Mouse (Mus musculus) layer of hippocampus, postnatal 10 days (tissue): ENCODE data around the gene Gm38392. TPM values are rescaled to one million over a fixed set of nuclear protein-coding genes. Genes with fewer than 3 reads are reported as not detected.

Experiments used
- DNase-seq, 2 experiments: peaks; one replicate each; pipeline ENCODE4 v3.0.0; 2021; ENCODE audit warnings: low spot score in 2 of 2
- total RNA-seq, 2 experiments: library from RNA; stranded (reverse); gene quantifications; 2 replicates each; pipeline ENCODE4 v1.2.3; 2021

The Gm38392 gene
- total RNA-seq, 2 experiments from 2014 or later, result 0.78 to 0.83 TPM

DNA sequence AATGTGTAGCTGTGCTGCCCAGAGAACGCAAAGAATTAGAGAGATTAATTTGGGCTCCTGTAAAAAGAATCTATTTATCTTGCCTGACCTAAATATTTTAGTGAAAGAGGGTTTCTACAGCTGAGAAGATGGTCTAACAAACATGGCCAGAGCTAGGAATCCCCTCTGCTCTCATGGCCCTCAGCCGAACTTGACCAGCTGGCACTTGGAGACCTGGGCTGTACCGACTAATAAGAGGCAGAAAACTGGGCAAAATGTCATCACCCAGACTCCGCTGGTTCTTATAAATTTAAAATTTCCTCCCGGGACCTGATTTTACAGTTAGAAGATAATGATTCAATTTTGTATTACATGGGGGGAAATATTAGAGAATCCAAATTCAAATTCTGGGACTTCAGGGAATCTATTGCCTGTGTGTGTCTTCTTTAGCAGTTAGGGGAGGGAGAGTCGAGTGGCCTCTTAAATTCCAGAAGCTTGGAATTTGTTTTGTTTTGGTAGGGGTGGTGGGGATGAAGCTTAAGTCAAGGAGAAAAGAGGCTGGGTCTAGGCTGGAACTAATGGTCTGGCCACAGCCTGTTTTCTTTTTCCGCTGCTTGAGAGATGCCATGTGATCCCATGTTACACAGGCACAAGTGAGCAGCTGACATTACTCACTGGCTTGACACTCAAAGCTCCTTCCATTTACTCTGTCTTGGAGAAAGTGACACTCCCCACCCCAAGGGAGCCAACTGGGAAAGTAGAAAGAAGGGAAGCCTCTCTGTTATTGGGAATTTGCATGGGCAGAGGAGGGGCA, 70.3 kb downstream of the Gm38392 start:
- peak in 1 of 2 experiments; percentile 46 for DNase-seq

DNA sequence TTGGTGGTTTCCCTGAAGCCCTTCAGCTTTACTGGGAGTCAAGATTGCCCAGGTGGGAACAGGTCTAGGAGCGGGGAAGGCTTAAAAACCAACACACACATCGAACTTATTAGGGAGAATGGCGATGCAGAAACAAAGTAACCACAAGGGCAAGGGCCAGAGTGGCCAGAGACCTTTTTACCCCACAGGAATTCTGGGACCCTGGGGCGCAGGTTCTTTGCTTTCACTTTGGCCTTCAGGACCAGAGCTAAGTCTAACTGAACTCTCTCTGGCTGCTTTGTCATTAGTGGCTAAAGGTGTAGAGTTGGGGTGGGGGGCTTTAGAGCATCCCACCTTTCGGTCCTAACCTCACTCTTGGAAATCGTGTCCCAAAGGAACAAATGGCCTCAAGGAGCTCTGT, 70.9 kb downstream of the Gm38392 start:
- DNase-seq, result peak in 1 of 2 experiments; percentile 38

DNA sequence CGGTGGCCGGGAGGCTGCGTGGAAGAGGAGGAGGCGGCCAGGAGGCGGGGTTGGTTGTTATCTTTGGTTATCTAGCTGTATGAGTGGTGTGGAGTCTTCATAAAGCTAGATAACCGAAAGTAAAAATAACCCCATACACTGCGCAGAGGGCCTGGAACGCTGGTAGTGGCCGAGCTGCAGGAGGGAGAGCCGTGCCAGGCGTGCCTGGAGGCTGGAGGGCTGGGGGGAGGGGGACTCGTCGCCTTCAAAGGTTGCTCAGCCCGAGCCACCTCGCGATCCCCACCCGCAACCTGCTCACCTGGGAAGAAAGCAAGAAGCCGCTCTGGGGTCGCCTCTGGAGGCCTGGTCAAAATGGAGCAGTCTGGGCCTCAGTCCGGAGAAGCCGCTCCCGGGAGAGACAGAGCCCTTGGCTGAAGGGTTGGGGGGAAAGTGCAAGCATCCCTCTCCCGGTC, 71.4 kb downstream of the Gm38392 start:
- peak in 1 of 2 experiments; percentile 66 for DNase-seq

DNA sequence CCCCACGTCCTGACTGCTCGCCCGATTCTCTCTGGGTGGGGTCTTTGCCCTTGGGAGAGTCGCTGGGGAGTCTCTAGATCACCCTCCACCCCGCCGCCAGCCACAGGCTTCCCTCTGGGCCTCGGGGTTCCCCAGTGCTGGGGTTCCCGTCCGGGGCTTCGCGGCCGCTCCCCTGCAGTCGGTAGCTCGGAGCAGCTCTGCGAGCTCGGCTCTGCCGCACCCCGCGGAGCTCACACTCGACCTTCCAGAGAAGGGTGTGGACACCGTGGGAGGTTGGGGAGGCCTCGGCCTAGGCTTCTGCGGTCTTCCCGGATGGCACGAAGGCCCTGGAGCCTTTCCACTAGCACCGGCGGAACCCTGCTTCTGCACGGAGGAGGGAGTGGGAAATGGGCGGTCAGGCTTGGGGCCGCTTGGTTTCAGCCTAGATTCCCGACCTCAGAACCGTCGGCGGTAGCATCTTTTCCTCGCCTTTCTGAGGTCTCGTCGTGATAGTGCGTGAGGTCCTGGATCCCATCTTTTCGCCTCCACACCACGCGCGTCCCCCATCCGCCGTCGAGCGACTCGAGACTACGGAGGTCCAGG, 71.9 kb downstream of the Gm38392 start:
- peak in 1 of 2 experiments; percentile 52 for DNase-seq

DNA sequence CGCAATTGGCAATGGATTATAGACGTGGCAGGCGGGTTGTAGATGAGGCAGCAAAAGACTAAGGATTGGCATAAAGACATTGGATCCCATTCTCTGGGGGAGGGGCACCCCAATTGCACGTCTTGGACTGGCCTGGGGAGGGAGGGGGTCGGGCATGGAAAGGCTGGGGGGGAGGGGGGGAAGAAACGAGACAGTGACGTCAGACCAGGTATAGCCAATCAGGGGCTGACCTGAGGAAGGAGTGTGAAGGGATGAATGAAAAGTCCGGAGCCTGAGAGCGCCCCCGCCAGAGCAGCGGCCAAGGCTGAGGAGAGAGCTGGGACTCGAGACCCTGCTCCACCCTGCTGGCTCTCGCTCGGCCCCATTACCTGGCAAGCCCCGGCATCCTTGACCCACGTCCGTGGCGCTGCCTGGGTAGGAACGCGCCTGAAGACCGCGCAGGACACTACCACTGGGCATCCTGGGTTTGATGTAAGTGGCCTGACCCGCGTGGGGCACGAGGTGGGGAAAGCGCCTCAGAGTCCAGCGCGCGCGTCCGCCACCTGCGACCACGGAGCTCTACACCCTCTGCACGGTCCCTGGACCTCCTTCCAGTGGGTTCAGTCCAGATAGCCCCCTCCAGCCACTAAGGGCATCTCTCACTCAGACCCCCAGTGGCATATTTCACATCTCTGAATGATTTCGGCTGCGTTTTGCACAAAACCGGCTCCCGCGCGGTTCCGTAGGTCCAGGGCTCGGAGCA, 72.6 kb downstream of the Gm38392 start:
- peak; percentile 78 to 87 for DNase-seq

DNA sequence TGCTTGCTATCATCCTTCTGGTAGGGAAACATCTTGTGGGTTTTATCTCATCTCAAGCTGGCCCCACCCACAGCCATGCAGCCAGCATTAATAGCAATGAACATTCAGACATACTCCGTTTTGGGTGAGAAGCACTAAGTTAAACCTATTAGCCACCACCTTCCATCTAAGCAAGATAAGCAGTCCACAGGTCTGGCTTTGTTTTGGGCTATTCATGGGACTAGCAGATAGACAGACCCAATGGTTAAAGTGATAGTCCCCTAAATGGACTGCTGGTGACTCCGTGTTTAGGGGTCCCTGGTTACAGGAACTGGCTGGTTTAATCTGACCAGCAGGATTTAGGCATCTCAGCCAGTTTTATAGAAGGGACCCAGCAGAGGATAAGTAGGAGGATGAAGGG, 74.0 kb downstream of the Gm38392 start:
- peak; percentile 14 to 26 for DNase-seq

DNA sequence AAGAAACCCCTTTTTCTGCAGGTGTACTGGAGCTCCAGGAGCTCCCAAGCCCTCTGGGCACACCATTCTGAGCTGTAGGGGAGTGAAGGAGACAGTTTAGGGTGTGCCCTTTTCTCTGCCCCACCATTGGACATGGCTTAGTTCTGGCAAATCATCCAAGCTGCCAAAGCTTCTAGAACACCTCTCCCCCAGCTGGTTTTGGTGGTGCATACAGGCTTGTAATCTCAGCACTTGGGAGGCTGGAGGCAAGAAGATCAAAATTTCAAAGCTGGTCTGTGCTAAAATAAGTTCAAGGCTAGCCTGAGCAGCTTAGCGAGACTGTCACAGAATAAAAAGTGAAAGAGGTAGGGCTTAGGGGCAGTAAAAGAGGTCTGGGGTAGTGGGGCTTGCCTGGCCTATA, 74.7 kb downstream of the Gm38392 start:
- DNase-seq, result peak in 1 of 2 experiments; percentile 30

DNA sequence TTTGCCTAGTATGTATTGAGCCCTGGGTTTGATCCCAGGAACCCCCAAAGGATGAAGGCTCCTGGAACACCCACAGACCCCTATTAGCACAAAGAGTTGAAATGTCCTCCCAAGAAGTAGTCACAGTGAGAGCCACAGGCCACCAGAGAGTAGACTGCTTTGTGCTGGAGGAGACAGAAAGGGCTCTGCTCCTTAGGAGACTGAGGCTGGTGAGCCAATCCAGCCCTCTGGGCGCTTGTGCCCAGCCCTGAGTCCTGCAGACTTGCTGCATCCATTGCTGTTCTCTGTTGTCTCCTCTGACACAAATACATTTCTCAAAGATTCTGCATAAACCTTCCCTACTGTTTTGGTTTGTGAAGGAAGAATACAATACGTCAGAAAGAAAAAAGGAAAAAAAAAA, 76.1 kb downstream of the Gm38392 start:
- peak; percentile 8 to 28 for DNase-seq

DNA sequence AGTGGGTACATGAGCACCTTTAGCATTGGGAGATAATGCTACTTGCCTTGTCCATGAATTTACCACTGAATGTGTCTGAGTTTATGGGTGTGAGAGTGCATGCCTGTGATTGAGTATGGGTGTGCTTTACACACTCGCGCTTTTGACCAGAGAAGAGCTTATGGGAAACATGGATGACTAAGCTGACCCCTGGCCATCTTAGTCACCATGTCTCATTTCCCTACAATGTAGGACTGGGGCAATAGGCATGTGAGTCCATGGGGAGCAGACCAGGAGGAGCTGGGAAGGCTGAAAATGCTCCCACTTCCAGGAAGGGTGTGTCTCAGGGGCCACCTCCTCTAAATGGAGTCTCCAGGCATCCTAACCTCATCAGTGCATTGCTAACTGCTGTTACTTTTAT, 76.9 kb downstream of the Gm38392 start:
- DNase-seq, result peak in 1 of 2 experiments; percentile 12

DNA sequence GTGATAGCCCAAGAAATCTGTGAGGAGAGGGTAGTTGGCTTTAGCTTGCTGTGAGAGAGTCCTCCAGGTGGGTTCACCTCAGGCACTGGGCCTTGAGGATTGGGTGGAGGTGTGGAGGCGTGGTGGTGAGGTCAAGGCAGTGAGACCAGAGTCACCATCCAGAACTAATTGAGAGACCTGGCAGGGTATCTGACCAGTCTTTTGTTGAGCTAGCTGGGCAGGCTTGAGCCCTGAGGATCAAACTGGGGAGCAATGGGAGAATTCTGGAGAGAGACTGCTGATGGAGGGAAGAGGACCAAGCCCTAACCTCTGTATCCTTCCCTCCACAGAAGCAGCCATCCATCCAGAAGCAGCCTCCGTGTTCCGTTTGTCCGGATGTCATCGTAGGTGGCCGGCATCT, 77.7 kb downstream of the Gm38392 start:
- peak; percentile 18 to 28 for DNase-seq

DNA sequence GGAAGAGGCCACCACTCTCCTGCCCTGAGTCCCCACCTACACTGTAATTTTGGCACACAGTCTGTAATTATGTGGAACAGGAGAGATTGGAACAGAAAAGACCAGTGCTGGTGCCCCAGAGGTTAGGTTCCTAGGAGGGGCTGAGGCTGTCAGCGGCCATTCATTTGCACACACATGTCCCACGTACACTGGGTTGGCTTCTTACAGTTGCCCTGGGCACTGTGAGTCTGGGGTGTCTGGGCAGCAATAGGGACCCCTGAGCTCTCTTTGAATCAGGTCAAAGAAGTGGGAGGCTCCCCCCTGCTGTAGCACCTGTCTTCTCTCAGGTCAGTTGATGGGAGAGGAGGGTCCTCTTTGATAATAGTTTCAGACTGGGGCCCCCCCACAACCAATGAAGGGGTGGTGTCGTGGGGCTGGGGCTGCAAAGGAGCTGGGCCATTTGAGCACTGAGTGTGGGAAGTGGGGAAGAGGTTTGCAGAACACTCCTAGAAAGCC, 78.7 kb downstream of the Gm38392 start:
- peak; percentile 38 to 42 for DNase-seq

DNA sequence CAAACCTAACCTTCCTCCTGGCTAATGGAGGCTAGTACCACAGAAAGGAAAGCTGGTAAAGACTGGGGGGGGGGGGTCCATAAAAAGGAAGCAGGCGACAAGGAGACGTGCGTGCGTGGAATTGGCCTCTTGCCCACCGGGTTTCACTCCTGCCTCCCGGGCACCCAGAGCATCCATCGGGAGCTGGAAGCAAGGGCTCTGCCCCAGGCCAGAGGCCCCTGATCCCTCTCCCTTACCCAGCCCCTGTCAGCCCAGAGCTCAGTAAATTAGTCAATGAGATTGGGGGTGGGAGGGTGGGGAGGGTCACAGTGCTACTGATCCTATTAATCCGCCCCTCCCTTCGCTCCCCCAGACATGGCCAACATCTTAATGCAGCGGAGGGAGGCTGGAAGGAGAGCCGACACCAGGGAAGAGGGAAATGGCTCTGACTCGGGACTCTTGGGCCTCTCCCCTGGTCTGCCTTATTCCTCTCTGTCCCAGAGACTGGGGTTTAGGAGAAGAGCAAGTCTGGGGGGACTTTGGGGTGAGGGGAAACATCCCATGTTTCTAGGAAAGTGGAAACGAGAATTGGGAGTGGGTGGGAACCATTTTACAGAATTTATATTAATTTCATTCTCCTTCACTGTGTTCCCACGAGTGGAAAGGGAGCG, 79.4 kb downstream of the Gm38392 start:
- peak; percentile 29 to 47 for DNase-seq

DNA sequence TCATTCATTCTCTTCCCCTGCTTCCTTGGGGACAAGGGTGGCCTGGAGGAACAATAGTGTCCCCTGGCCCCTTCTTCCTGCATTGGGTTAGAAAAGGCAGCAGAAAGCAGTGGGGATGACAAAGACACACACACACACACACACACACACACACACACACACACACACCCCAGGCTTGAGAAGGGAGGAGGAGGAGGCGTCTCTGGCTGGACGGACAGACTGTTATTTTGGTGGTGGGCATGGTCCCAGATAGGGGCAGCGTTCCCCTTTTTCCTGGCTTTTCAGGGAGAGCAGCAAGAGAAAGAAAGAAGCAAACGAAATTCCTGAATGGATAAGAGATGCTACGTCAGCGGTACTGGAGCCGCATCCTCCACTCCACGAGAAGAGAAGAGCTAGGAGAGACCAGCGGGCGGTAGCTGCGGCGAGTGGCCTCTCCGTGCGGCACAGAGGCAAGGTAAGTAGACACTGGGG, 80.1 kb downstream of the Gm38392 start:
- peak; percentile 66 to 79 for DNase-seq

DNA sequence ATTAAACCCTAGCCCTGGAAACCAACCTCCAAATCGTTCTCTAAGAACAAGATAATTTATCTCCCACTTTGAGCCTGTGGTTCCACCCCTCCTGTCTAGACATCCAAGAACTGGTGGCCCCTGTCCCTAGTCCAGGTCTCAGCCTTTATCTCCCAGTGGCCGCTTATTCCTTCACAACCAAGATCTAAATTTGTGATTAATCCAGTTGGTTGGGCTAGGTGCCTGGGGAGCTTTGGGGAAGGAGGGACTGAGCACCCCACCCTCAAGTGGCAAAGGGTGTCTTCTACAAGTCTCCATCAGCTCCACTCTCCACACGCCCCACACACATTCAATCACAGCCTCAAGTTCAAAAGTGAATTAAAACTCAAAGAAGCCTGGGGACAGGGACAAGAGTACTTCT, 80.5 kb downstream of the Gm38392 start:
- peak; percentile 48 to 54 for DNase-seq

DNA sequence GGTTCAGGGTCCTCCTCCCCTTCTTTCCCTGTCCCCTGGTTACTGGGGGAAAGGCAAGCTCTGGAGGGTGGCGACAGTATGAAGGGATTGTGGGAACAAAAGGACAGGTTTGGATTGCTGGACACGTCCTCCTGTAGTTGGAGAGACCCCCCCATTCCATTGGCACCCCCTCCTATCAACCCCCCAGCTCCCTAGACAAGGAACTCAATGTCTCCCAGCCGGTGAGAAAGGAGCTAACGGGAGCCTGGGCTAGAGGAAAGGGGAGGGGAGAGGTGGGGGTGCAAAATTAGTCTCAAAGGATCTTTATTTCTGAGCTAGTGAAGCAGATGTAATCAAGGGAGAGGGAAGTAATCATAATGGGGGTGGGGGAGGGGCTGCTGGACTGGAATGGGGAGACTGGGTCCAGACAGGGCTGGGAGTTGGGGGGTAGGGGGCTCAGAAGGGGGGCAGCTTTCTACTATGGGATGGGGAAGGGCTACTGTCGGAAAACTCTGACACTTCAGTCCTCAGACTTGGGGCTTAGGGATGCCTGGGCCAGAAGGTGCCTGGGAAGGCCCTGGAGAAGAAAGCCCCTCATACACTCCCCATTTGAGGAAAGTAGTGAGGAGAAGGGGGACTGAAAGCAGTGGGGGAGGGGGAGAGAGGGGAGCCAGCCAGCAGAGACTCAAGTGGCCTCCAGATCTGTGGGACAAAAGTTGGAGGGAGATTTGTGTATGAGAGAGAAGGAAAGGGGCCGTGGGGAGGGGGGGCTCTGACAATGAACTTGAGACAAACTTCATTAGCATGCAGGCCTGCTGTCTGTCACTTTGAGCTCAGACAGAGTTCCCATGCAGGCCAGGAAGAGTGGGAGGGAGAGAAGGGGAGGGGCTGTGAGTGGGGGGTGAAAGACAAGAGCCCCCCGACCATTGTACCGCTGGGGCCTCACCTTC, 81.2 kb downstream of the Gm38392 start:
- peak; percentile 41 to 60 for DNase-seq

DNA sequence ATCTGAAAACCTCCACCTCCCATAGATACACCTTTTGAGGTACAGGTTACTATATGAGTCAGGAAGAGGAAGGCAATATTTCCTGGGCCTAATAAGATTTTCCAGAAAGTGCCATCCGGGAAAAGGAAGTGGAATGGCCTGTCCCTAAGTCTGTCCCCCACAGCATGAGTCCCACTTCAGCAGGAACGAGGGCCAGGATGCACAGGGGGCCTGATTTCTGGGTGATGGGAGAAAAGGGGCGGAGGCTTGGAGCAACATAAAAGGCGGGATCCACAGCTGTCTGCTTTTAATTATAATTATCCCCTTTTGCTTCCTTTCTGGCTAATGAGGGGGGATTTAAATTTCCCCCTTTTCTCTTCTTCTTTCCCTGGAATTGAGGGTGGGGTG, 81.8 kb downstream of the Gm38392 start:
- peak; percentile 51 to 52 for DNase-seq

DNA sequence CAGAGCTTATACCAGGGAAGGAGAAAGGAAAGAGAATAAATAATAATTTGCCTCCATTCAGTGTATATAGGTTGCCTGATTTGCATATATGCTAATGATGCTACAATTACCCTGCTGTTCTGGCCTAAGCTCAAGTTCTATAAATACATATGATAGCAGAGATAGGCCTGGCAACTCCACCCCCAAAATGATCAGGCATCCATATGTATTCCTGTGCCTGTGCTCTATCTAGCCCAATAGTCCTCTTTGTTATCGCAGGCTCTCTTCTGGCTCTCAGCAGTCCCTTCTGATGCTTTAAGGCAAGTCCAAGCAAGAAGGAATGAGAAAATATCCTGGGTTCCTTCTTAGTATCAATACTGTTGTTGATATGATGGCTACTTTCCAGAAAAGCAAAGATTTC, 82.3 kb downstream of the Gm38392 start:
- DNase-seq, result peak in 1 of 2 experiments; percentile 26

DNA sequence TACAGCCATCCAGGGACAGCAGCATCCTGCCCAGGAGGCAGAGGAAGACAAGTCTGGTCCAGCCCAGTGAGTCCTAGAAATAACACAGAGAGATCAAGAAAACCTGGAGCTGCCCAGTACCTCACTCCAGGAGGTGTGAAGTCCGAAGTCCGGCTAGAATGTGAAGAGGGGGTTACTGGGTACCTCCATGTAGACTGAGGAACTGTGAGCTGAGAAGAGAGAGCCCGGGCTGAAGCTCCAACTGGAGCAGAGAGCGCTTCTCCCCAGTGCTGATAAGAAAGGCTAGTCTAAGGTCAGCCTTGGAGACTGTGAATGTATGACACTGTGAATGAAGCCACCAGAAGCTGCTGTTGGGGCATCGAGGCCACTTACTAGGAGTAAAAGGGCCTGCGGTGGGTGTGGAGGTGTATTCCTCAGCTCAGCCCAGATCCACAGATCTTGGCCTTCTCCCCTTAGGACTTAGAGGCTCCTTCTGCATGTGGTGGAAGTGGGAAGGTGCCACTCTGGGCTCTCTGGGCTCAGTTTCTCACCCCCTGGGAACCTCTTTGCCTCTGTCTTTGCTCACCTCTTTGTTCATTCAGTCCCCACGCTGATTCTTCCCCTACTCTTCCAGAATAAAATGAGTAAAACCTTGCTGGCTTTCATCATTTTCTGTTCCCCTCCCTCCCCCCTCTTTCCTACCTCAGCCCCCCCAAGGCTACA, 82.9 kb downstream of the Gm38392 start:
- peak in 1 of 2 experiments; percentile 32 for DNase-seq

DNA sequence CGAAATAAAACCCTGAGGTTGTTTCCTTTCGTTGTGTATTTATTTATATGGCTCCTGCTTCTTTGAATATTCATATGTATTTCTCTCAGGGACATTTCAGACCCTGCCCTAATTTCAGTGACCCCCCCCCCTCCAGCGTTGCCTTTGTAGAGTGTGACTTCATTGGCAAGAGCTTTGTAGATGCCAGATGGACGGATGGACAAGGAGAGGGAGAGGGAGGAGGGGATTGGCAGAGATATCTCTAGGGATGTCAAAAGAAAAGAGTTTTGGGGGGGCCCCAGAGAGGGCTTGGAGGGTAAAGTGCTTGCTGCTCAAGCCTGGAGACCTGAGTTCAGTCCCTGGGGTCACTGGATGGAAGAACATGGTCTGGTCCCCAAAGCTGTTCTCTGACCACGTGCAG, 83.6 kb downstream of the Gm38392 start:
- no peak for DNase-seq
